Comparison of ENCODE assay signal across 8 mouse cellular contexts in the genomic region with DNA sequence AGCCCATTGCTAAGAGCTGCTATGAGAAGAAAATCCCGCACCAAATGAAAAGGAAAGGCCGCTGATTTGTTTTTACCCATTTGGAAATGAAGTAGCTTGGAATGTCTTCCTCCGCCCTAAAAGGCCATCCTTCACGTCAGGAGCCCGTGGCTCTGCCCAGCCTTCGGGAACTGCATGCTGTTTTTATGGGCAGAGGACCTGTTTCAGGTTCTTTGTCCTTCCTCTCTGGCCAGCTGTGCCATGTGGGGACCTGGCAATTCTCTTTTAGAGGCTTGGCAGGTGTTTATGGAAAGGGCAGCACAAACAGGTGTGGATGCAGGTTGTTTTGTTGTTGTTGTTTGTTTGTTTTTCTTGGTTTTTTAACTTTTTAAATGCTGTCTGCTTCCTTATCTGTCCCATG.
DNase-seq lines count a peak whose midpoint lies in the region; ATAC-seq lines count a peak whose summit lies in the region.

No protein-coding gene starts in this region.

- intact Hi-C loops in heart, postnatal 36 days (cut with DNase I): no loop called here
- intact Hi-C loops in left cerebral cortex, postnatal 4 days (cut with DNase I): no loop called here

- H3K4me2 ChIP-seq in heart, embryonic 14.5 days (ENCODE audit: low read length): peak overlapping the region; percentile 74
- H3K4me2 ChIP-seq in embryonic facial prominence, embryonic 11.5 days (ENCODE audit: low read depth, low read length): no peak overlapping the region; the same call in 1 of the 2 replicates
- H3K4me2 ChIP-seq in hindbrain, embryonic 13.5 days: peak overlapping the region; percentile 53

- H3K36me3 ChIP-seq in heart, embryonic 14.5 days (ENCODE audit: control insufficient read depth, insufficient read depth, low read length): no peaks in the 10 kb centered on the region
- no peaks in the 10 kb centered on the region for H3K36me3 ChIP-seq in embryonic facial prominence, embryonic 11.5 days (replicated peaks; ENCODE audit: control insufficient read depth, insufficient read depth, low read depth, low read length)
- H3K36me3 ChIP-seq in hindbrain, embryonic 13.5 days: no peaks in the 10 kb centered on the region
- no peaks in the 10 kb centered on the region for H3K36me3 ChIP-seq in midbrain, embryonic 10.5 days

- H3K27me3 ChIP-seq in heart, embryonic 14.5 days (ENCODE audit: control insufficient read depth, insufficient read depth, low read length): peaks cover 4% of the 10 kb centered on the region; the same call in 1 of the 2 replicates
- no peaks in the 10 kb centered on the region; the same call in 1 of the 2 replicates for H3K27me3 ChIP-seq in embryonic facial prominence, embryonic 11.5 days (ENCODE audit: control insufficient read depth, insufficient read depth, low read length)
- peaks cover 26% of the 10 kb centered on the region for H3K27me3 ChIP-seq in hindbrain, embryonic 13.5 days
- peaks cover 92% of the 10 kb centered on the region for H3K27me3 ChIP-seq in midbrain, embryonic 10.5 days (ENCODE audit: low read depth, poor library complexity, severe bottlenecking)

- WGBS in heart, embryonic 14.5 days: 14% methylated on average over 6 of the region's 6 CpGs
- 6% methylated on average over 6 of the region's 6 CpGs for WGBS in embryonic facial prominence, embryonic 11.5 days
- 3% methylated on average over 6 of the region's 6 CpGs for WGBS in hindbrain, embryonic 13.5 days
- 9% methylated on average over 6 of the region's 6 CpGs for WGBS in midbrain, embryonic 10.5 days

- H3K4me1 ChIP-seq in heart, embryonic 14.5 days (ENCODE audit: control insufficient read depth in 2 of 2, insufficient read depth in 2 of 2, low read length in 2 of 2): peaks cover 7 to 13% of the 10 kb centered on the region in 2 experiments; a peak in 2 of 4 replicates
- peaks cover 3% of the 10 kb centered on the region; the same call in 1 of the 2 replicates for H3K4me1 ChIP-seq in embryonic facial prominence, embryonic 11.5 days (ENCODE audit: control insufficient read depth, insufficient read depth, low read length)
- H3K4me1 ChIP-seq in hindbrain, embryonic 13.5 days (replicated peaks): peaks cover 51% of the 10 kb centered on the region
- peaks cover 39% of the 10 kb centered on the region for H3K4me1 ChIP-seq in midbrain, embryonic 10.5 days

- no peaks in the 10 kb centered on the region for H3K9me3 ChIP-seq in heart, embryonic 14.5 days (ENCODE audit: control insufficient read depth, low read length)
- H3K9me3 ChIP-seq in embryonic facial prominence, embryonic 11.5 days (replicated peaks; ENCODE audit: control insufficient read depth, low read length): no peaks in the 10 kb centered on the region
- no peaks in the 10 kb centered on the region for H3K9me3 ChIP-seq in hindbrain, embryonic 13.5 days
- no peaks in the 10 kb centered on the region for H3K9me3 ChIP-seq in midbrain, embryonic 10.5 days (replicated peaks)

- peak overlapping the region; percentile 34 to 36; a peak in 3 of 4 replicates for H3K4me3 ChIP-seq in heart, embryonic 14.5 days (ENCODE audit: control insufficient read depth in 1 of 2, insufficient read depth in 1 of 2, low read depth in 1 of 2, low read length in 2 of 2)
- peak overlapping the region; percentile 21 for H3K4me3 ChIP-seq in embryonic facial prominence, embryonic 11.5 days (ENCODE audit: low read depth, low read length)
- peak overlapping the region; percentile 25 for H3K4me3 ChIP-seq in hindbrain, embryonic 13.5 days
- H3K4me3 ChIP-seq in midbrain, embryonic 10.5 days: peak overlapping the region; percentile 49

- H3K9ac ChIP-seq in heart, embryonic 14.5 days (ENCODE audit: low read length): peak overlapping the region; percentile 46; the same call in 1 of the 2 replicates
- H3K9ac ChIP-seq in embryonic facial prominence, embryonic 11.5 days (replicated peaks; ENCODE audit: low read length): peak overlapping the region; percentile 43; the same call in 1 of the 2 replicates
- peak overlapping the region; percentile 54 for H3K9ac ChIP-seq in hindbrain, embryonic 13.5 days

- no peak for ATAC-seq in heart, embryonic 14.5 days (ENCODE audit: insufficient number of reproducible peaks, insufficient read depth, low FRiP score, low read depth)
- no peak for ATAC-seq in embryonic facial prominence, embryonic 11.5 days (replicated peaks; ENCODE audit: insufficient number of reproducible peaks, low FRiP score, low TSS enrichment, low read depth)
- ATAC-seq in hindbrain, embryonic 13.5 days (ENCODE audit: low FRiP score): no peak

- no peak for DNase-seq in heart, postnatal 36 days
- DNase-seq in embryonic facial prominence, embryonic 11.5 days (ENCODE audit: low spot score): peak; percentile 14
- DNase-seq in midbrain, embryonic 10.5 days (ENCODE audit: low spot score): no peak
- DNase-seq in left cerebral cortex, postnatal 4 days: no peak
- DNase-seq in cerebellum, postnatal 4 days (ENCODE audit: low spot score in 2 of 2): no peak
- no peak for DNase-seq in frontal cortex, postnatal 14 days (ENCODE audit: low spot score in 2 of 2)

- H3K27ac ChIP-seq in heart, embryonic 14.5 days (replicated peaks in 1 of 2; ENCODE audit: control insufficient read depth in 1 of 2, insufficient read depth in 1 of 2, low read depth in 2 of 2, low read length in 2 of 2): no peak overlapping the region
- H3K27ac ChIP-seq in embryonic facial prominence, embryonic 11.5 days (replicated peaks; ENCODE audit: low read depth, low read length): no peak overlapping the region
- H3K27ac ChIP-seq in hindbrain, embryonic 13.5 days: peak overlapping the region; percentile 87
- no peak overlapping the region for H3K27ac ChIP-seq in midbrain, embryonic 10.5 days (replicated peaks)
